Mouse (Mus musculus): Measurements from ENCODE around the gene Pdcd1lg2. TPM values are rescaled to one million over a fixed set of nuclear protein-coding genes. Genes with fewer than 3 reads are reported as not detected.

Pdcd1lg2 gene
- polyA plus RNA-seq, 1 experiment from 2014 or later, result 0.09 TPM

DNA sequence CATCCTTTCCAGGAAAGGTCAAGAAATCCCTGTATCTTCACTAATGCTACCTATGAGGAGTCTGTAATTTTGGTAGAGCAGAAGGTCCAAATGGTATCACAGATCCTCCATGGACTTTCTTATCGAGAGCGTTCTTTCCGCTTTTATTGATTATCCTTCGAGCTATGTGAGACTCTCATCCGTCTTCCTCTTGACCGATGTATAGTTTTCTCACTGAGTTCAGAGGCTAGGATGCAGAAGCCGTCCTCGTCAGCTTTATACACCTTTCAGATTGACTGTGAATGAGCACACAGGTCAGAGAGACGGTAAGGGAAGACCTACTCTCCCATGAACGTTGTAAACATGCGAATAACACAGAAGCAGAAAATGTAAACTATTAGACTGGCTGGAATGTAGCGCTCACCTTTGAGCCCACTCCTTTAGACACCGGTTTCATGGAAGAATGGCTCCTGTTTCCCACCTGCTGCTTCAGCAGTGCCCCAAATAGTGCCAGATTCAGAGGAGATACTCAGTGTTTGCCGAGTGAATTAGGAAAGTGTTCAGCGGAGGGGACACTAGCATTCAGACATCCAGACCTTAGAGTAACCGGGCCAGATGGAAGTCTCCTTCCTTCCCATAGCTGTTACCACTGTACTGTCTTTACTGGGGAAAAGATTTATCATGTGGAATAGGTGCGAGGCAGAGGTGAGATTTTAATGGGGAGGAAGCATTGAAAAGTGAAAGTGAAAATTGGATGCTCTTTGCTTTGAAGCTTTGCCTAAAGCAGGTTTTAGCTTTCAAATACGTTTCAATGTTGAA, 39.2 kb upstream of the Pdcd1lg2 start:
- Histone ChIP-seq H3K36me3 (ENCODE audit: inconsistent target) (peaks cover 27% of the 10 kb centered on the region; the same call in 1 of the 2 replicates), H3K79me2 (ENCODE audit: inconsistent target) (peaks cover 93% of the 10 kb centered on the region), H3K4me3 (ENCODE audit: inconsistent target) (peak overlapping the region; percentile 33), H3K27ac (peak overlapping the region; percentile 63)
- WGBS (ENCODE audit: missing documents), result 34% methylated on average over 18 of the region's 18 CpGs

DNA sequence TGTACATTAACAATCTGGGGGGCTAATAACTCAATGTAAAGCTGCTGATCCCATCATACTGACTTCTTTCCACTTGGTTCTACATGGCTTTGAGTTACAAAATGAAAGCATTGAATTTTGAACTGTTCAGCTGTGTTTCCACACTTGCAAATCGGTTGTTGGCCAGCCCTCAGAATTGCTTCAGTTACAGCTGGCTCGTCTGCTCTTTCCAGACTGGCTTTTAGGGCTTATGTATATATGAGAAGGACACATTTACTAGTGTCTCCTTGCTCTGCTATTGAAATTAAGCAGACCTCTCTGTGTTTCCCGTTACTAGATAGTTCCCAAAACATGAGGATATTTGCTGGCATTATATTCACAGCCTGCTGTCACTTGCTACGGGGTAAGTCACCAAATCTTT, 38.6 kb upstream of the Pdcd1lg2 start:
- peaks cover 100% of the 10 kb centered on the region for H3K79me2 ChIP-seq (ENCODE audit: inconsistent target)
- peak overlapping the region; percentile 33 for H3K4me3 ChIP-seq (ENCODE audit: inconsistent target)
- H3K27ac ChIP-seq, result peak overlapping the region; percentile 63
- H3K36me3 ChIP-seq (ENCODE audit: inconsistent target), result peaks cover 30% of the 10 kb centered on the region
- 9% methylated on average over 4 of the region's 4 CpGs for WGBS (ENCODE audit: missing documents)

DNA sequence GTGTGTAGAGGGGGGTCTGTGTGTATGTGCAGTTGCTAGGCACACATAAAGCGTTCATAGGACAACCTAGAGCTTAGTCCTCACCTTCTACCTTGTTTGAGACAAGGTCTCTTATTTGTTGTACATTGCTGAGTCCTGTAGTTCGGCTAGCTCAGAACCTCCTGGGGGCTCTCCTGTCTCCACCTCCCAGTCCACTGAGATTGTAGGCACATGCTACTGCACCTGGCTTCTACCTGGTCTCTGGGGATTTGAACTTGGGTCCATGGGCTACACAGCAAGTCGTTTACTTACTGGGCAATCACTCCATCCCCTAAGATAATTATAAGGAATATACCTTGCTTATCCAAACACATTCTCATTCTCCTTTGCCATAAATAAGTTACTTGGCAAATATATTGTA, 38.1 kb upstream of the Pdcd1lg2 start:
- peaks cover 100% of the 10 kb centered on the region for H3K79me2 ChIP-seq (ENCODE audit: inconsistent target)
- H3K36me3 ChIP-seq (ENCODE audit: inconsistent target), result peaks cover 35% of the 10 kb centered on the region
- H3K4me3 ChIP-seq (ENCODE audit: inconsistent target), result peak overlapping the region; percentile 33; the same call in 1 of the 2 replicates
- H3K27ac ChIP-seq, result peak overlapping the region; percentile 63
- WGBS (ENCODE audit: missing documents), result 68% methylated on average over 3 of the region's 3 CpGs

GRCm38 (mm10) chr19:29373438-29373837, 37.3 kb upstream of the Pdcd1lg2 start:
- Histone ChIP-seq H3K79me2 (ENCODE audit: inconsistent target) (peaks cover 100% of the 10 kb centered on the region), H3K27ac (no peak overlapping the region), H3K4me3 (ENCODE audit: inconsistent target) (no peak overlapping the region), H3K36me3 (ENCODE audit: inconsistent target) (peaks cover 36% of the 10 kb centered on the region)
- WGBS (ENCODE audit: missing documents), result 89% methylated on average over 9 of the region's 11 CpGs

- WGBS (ENCODE audit: missing documents), result 79% methylated on average over 8 of the region's 9 CpGs
- no peak overlapping the region for H3K27ac ChIP-seq
Measured at GRCm38 (mm10) chr19:29374947-29375346, 35.8 kb upstream of the Pdcd1lg2 start.

GRCm38 (mm10) chr19:29376382-29376781, 34.3 kb upstream of the Pdcd1lg2 start:
- H3K27ac ChIP-seq, result no peak overlapping the region
- no peak overlapping the region for H3K4me3 ChIP-seq (ENCODE audit: inconsistent target)
- peaks cover 91% of the 10 kb centered on the region for H3K79me2 ChIP-seq (ENCODE audit: inconsistent target)
- WGBS (ENCODE audit: missing documents), result 79% methylated on average over 3 of the region's 3 CpGs
- peaks cover 61% of the 10 kb centered on the region for H3K36me3 ChIP-seq (ENCODE audit: inconsistent target)

More at GRCm38 (mm10) chr19:29374947-29375346, 35.8 kb upstream of the Pdcd1lg2 start:
- H3K36me3 ChIP-seq (ENCODE audit: inconsistent target), result peaks cover 49% of the 10 kb centered on the region
- H3K79me2 ChIP-seq (ENCODE audit: inconsistent target), result peaks cover 100% of the 10 kb centered on the region
- H3K4me3 ChIP-seq (ENCODE audit: inconsistent target), result no peak overlapping the region

- peaks cover 81% of the 10 kb centered on the region for H3K36me3 ChIP-seq (ENCODE audit: inconsistent target)
- H3K4me3 ChIP-seq (ENCODE audit: inconsistent target), result no peak overlapping the region
- H3K79me2 ChIP-seq (ENCODE audit: inconsistent target), result peaks cover 55% of the 10 kb centered on the region; the same call in 1 of the 2 replicates
- H3K27ac ChIP-seq, result no peak overlapping the region
- 87% methylated on average over 14 of the region's 14 CpGs for WGBS (ENCODE audit: missing documents)
Measured at GRCm38 (mm10) chr19:29379839-29380603, 30.7 kb upstream of the Pdcd1lg2 start.

- Histone ChIP-seq H3K4me3 (ENCODE audit: inconsistent target) (no peak overlapping the region), H3K36me3 (ENCODE audit: inconsistent target) (peaks cover 85% of the 10 kb centered on the region)
Measured at GRCm38 (mm10) chr19:29383368-29383767, 27.4 kb upstream of the Pdcd1lg2 start.

DNA sequence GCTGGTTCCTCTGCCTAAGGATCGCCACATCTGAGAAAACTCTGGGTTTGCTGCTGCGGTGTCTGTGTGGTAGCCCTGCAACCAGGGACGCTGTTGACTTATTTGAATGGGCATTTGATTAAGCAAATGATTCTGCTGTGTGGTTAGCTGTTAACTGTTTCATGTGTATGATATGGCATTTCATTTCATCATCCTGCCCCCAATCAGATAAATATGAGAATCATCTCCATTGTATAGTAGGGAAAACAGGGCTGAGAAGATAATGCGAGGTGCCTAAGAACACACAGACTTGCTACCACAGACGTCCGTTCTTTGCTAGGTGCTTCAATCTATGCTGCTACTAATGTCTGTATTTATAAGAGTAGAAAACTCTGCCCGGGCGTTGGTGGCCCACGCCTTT, 26.3 kb upstream of the Pdcd1lg2 start:
- Histone ChIP-seq H3K4me3 (ENCODE audit: inconsistent target) (no peak overlapping the region), H3K36me3 (ENCODE audit: inconsistent target) (peaks cover 76% of the 10 kb centered on the region), H3K27ac (no peak overlapping the region), H3K79me2 (ENCODE audit: inconsistent target) (peaks cover 11% of the 10 kb centered on the region; the same call in 1 of the 2 replicates)
- WGBS (ENCODE audit: missing documents), result 85% methylated on average over 9 of the region's 9 CpGs

More at GRCm38 (mm10) chr19:29383368-29383767, 27.4 kb upstream of the Pdcd1lg2 start:
- no peak overlapping the region for H3K27ac ChIP-seq
- H3K79me2 ChIP-seq (ENCODE audit: inconsistent target), result peaks cover 21% of the 10 kb centered on the region; the same call in 1 of the 2 replicates
- 79% methylated on average over 5 of the region's 5 CpGs for WGBS (ENCODE audit: missing documents)

DNA sequence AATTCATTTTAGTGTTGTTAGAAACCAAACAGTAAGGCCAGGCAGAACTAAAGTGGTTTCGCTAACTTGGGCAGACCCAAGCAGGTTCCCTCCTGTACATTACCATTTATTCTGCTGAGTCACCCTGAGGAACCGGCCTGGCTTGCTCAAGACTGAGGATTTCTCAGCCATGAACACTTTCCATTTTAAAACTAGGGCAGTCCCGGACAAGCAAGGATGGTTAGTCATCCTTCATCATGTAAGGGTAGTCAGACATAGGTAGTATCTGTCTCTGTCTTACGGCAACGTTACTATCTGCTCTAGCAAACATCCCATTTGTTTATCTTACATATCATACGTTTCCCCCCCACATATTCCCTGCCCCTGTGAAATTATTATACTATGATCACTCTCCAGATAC, 25.7 kb upstream of the Pdcd1lg2 start:
- Histone ChIP-seq H3K27ac (no peak overlapping the region), H3K36me3 (ENCODE audit: inconsistent target) (peaks cover 71% of the 10 kb centered on the region), H3K4me3 (ENCODE audit: inconsistent target) (no peak overlapping the region), H3K79me2 (ENCODE audit: inconsistent target) (peaks cover 5% of the 10 kb centered on the region; the same call in 1 of the 2 replicates)
- whole genome bisulfite sequencing (ENCODE audit: missing documents), result 34% methylated on average over 6 of the region's 6 CpGs

GRCm38 (mm10) chr19:29385822-29386221, 24.9 kb upstream of the Pdcd1lg2 start:
- peaks cover 65% of the 10 kb centered on the region for H3K36me3 ChIP-seq (ENCODE audit: inconsistent target)
- no peak overlapping the region for H3K27ac ChIP-seq
- H3K4me3 ChIP-seq (ENCODE audit: inconsistent target), result no peak overlapping the region
- WGBS (ENCODE audit: missing documents), result 95% methylated on average over 4 of the region's 4 CpGs
- no peaks in the 10 kb centered on the region; the same call in 1 of the 2 replicates for H3K79me2 ChIP-seq (ENCODE audit: inconsistent target)

DNA sequence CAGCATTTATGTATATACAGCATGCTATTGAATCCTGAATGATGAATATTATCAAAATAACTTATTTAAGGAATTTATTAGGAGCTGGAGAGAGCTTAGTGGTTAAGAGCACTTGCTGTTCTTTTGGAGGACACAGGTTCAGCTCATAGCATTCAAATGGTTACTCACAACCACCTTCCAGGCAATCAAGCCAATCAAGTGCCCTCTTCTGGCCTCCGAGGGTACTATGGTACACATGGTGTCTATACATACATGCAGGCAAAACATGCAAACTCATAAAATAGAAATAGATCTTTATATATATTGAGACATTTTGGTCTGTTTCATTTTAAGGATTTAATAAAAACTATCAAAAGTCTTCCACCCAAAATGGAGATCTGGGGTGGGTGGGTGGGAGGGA, 21.9 kb upstream of the Pdcd1lg2 start:
- 88% methylated on average over 1 of the region's 1 CpGs for WGBS (ENCODE audit: missing documents)
- Histone ChIP-seq H3K79me2 (ENCODE audit: inconsistent target) (no peaks in the 10 kb centered on the region), H3K27ac (no peak overlapping the region), H3K36me3 (ENCODE audit: inconsistent target) (peaks cover 35% of the 10 kb centered on the region), H3K4me3 (ENCODE audit: inconsistent target) (no peak overlapping the region)

DNA sequence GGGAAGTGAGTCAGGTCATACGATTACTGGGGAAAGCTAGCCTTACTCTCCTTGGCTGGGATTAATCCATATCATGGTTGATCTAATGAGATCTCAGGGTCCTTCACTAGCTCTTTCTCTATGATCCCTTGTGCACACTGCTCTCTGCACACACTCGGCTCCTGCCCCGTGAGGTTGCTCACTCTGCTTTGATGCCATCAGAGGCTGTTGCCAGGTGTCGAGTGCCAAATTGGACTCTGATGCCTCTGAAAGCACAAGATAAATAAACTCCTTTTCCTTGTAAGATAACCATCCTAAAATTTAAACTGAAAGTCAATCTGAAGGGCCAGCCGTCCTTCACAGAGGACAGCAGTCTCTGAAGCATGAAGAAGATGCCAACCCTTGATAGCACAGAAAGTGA, 20.2 kb upstream of the Pdcd1lg2 start:
- peaks cover 20% of the 10 kb centered on the region for H3K36me3 ChIP-seq (ENCODE audit: inconsistent target)
- H3K4me3 ChIP-seq (ENCODE audit: inconsistent target), result no peak overlapping the region
- no peaks in the 10 kb centered on the region for H3K79me2 ChIP-seq (ENCODE audit: inconsistent target)
- H3K27ac ChIP-seq, result no peak overlapping the region
- 99% methylated on average over 5 of the region's 5 CpGs for WGBS (ENCODE audit: missing documents)

- Histone ChIP-seq H3K79me2 (ENCODE audit: inconsistent target) (no peaks in the 10 kb centered on the region), H3K36me3 (ENCODE audit: inconsistent target) (peaks cover 12% of the 10 kb centered on the region), H3K27ac (no peak overlapping the region), H3K4me3 (ENCODE audit: inconsistent target) (no peak overlapping the region)
- 28% methylated on average over 4 of the region's 4 CpGs for WGBS (ENCODE audit: missing documents)
Measured at GRCm38 (mm10) chr19:29391279-29391678, 19.4 kb upstream of the Pdcd1lg2 start.

DNA sequence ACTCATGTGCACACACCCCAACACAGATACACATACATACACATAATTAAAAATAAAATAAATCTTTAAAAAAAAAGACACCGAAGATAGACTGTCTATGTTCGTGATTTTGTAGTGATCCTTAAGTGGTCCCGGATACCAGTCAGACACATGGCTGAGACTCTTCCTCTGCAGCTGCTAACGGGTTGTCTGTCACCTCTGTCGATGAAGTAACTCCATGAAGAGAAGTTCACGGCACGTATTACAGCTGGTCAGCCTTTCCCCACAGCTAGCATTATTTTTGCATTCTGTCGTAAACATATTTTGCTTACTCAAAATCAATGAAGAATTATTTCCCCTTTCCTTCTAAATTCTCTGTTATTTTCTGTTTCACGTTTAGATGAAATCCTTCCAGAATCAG, 17.4 kb upstream of the Pdcd1lg2 start:
- H3K4me3 ChIP-seq (ENCODE audit: inconsistent target), result no peak overlapping the region
- 93% methylated on average over 9 of the region's 9 CpGs for WGBS (ENCODE audit: missing documents)

More for the DNA sequence above, 17.4 kb upstream of the Pdcd1lg2 start:
- no peaks in the 10 kb centered on the region for H3K36me3 ChIP-seq (ENCODE audit: inconsistent target)
- no peaks in the 10 kb centered on the region for H3K79me2 ChIP-seq (ENCODE audit: inconsistent target)
- H3K27ac ChIP-seq, result no peak overlapping the region

Data from macrophage (primary cell).